Mouse (Mus musculus): ENCODE results near the gene Clcf1. TPM values are rescaled to one million over a fixed set of nuclear protein-coding genes. Genes with fewer than 3 reads are reported as not detected.

Gene Clcf1
- polyA plus RNA-seq, 1 experiment: 11.5 TPM

DNA sequence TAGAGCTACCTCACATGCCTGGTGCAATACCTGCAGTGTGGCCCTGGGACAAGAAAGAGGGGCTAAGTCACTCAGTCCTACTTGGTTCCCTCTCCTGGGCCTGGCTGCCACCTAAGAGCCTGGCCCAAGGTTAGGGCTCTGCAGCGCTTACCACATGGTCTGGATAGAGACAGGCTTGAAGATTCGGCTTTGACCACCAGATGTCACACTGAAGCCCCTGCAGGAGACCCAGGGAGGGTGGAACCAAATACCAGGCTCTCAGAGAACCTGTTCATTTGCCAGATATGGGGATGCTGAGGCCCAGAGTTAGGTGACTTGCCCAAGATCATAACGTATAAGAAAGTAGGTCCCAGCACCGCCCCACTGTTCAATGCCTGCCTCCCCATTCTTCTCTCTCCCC, 51.9 kb downstream of the Clcf1 start:
- Histone ChIP-seq H3K27me3 (ENCODE audit: control insufficient read depth, insufficient read depth, insufficient read length) (no peaks in the 10 kb centered on the region), H3K4me2 (ENCODE audit: low read depth) (no peak overlapping the region), H3ac (ENCODE audit: control insufficient read depth, insufficient read length) (no peak overlapping the region), H3K36me3 (ENCODE audit: control insufficient read depth, insufficient read depth) (no peaks in the 10 kb centered on the region), H3K4me3 (no peak overlapping the region), H3K79me2 (ENCODE audit: control insufficient read depth, insufficient read depth) (no peaks in the 10 kb centered on the region)
- TF ChIP-seq MAX (IDR thresholded peaks at IDR 0.05; ENCODE audit: low read depth): no peak
- TF ChIP-seq MYOD1 (IDR thresholded peaks at IDR 0.05; ENCODE audit: control insufficient read depth in 1 of 3, insufficient read length in 2 of 3, low read depth in 2 of 3): no peak
- TF ChIP-seq POLR2AphosphoS2 (IDR thresholded peaks at IDR 0.05; ENCODE audit: insufficient read length, low read depth): no peak
- no peak for TF ChIP-seq MYOG (IDR thresholded peaks at IDR 0.05; ENCODE audit: control insufficient read depth in 1 of 3, insufficient read depth in 1 of 3, insufficient read length in 2 of 3, low read depth in 2 of 3)
- TF ChIP-seq TCF3 (IDR thresholded peaks at IDR 0.05; ENCODE audit: insufficient read length, low read depth): no peak
- no peak for TF ChIP-seq E2F4 (IDR thresholded peaks at IDR 0.05; ENCODE audit: insufficient read depth)
- no peak for TF ChIP-seq REST (IDR thresholded peaks at IDR 0.05; ENCODE audit: insufficient read depth, insufficient read length)
- no peak for TF ChIP-seq POLR2A (IDR thresholded peaks at IDR 0.05; ENCODE audit: insufficient read length, low read depth)
- TF ChIP-seq CEBPB (IDR thresholded peaks at IDR 0.05; ENCODE audit: insufficient read depth, poor library complexity, severe bottlenecking): no peak
- no peak for TF ChIP-seq USF1 (IDR thresholded peaks at IDR 0.05; ENCODE audit: low read depth)
- TF ChIP-seq TCF12 (IDR thresholded peaks at IDR 0.05; ENCODE audit: insufficient read depth, poor library complexity, severe bottlenecking): no peak
- TF ChIP-seq SRF (IDR thresholded peaks at IDR 0.05; ENCODE audit: control insufficient read depth, insufficient read length, low read depth): no peak

DNA sequence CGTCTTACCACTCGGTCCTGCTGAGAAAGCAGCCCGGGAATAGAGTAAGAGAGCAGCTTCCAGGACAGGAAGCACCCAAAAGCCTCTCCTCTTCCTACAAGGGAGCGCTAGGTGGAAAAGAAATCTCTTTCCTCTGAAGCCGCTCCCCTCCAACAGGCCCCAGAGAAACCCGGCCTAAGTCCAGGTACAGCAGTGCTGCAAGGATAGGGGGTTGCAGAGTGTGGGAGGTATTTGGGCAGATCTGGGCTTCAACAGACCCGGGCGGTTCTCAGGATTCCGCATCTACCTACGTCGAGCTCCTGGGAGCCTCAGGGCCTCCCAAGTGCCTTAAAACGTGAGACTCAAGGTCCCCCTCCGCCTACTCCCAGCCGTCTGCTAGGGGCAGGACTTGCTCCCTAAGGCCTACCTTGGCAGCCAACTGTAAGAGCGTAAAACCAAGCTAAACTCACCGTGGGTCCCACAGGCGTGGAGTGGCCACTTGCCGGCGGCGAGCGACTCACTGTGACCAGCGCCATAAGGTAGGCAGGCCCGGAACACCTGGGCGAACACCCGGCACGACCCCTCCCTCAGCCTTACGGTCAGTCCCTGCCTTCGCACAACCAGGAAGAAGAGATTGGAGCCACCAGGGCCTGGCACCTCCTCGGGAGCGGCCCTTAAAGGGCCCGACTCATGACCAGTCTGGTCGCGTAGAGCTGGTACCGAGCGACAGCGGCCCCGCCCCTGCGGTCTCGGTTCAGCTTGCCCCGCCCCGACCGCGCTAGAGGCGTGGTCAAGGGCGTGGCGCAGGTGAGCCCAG, 54.7 kb downstream of the Clcf1 start, which contains the start of gene Ssh3:
TSS of gene Ssh3 (minus strand) at position 615 of the 796 bp plus-strand sequence.
- H3ac ChIP-seq (ENCODE audit: control insufficient read depth, insufficient read length): no peak within 1 kb of the TSS
- H3K4me3 ChIP-seq: no peak within 1 kb of the TSS
- H3K79me2 ChIP-seq (ENCODE audit: control insufficient read depth, insufficient read depth): no peaks in the 10 kb centered on the region
- H3K36me3 ChIP-seq (ENCODE audit: control insufficient read depth, insufficient read depth): no peaks in the 10 kb centered on the region
- no peak within 1 kb of the TSS for H3K4me2 ChIP-seq (ENCODE audit: low read depth)
- H3K27me3 ChIP-seq (ENCODE audit: control insufficient read depth, insufficient read depth, insufficient read length): no peaks in the 10 kb centered on the region
- TF ChIP-seq USF1 (IDR thresholded peaks at IDR 0.05; ENCODE audit: low read depth): no peak
- TF ChIP-seq MAX (IDR thresholded peaks at IDR 0.05; ENCODE audit: low read depth): no peak
- no peak for TF ChIP-seq SRF (IDR thresholded peaks at IDR 0.05; ENCODE audit: control insufficient read depth, insufficient read length, low read depth)
- TF ChIP-seq TCF3 (IDR thresholded peaks at IDR 0.05; ENCODE audit: insufficient read length, low read depth): no peak
- TF ChIP-seq MYOG (IDR thresholded peaks at IDR 0.05; ENCODE audit: control insufficient read depth in 1 of 3, insufficient read depth in 1 of 3, insufficient read length in 2 of 3, low read depth in 2 of 3): no peak
- TF ChIP-seq REST (IDR thresholded peaks at IDR 0.05; ENCODE audit: insufficient read depth, insufficient read length): no peak
- no peak for TF ChIP-seq TCF12 (IDR thresholded peaks at IDR 0.05; ENCODE audit: insufficient read depth, poor library complexity, severe bottlenecking)
- TF ChIP-seq POLR2AphosphoS2 (IDR thresholded peaks at IDR 0.05; ENCODE audit: insufficient read length, low read depth): no peak
- no peak for TF ChIP-seq POLR2A (IDR thresholded peaks at IDR 0.05; ENCODE audit: insufficient read length, low read depth)
- TF ChIP-seq MYOD1 (IDR thresholded peaks at IDR 0.05; ENCODE audit: control insufficient read depth in 1 of 3, insufficient read length in 2 of 3, low read depth in 2 of 3): no peak
- TF ChIP-seq CEBPB (IDR thresholded peaks at IDR 0.05; ENCODE audit: insufficient read depth, poor library complexity, severe bottlenecking): no peak
- TF ChIP-seq E2F4 (IDR thresholded peaks at IDR 0.05; ENCODE audit: insufficient read depth): no peak

DNA sequence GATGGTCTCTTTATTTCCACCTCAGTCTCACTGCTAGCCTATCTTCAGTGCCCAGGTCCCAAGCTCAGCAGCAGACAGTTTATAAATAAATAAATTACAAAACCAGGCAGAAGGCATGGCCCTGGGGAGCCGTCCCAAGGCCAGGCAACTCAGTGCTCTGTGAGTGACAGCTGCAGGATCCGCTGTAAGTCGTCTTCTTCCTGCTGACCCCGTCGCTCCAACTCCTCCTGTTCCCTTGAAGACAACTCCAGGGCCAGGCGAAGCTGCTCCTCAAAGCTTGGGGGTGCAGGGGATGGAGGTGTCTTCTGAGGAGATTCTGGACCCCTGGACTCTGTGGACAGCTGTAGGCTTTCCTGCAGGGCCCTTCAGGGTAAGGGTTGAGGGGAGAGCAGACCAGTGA, 56.1 kb downstream of the Clcf1 start:
- H3K4me2 ChIP-seq (ENCODE audit: low read depth): no peak overlapping the region
- H3K27me3 ChIP-seq (ENCODE audit: control insufficient read depth, insufficient read depth, insufficient read length): no peaks in the 10 kb centered on the region

DNA sequence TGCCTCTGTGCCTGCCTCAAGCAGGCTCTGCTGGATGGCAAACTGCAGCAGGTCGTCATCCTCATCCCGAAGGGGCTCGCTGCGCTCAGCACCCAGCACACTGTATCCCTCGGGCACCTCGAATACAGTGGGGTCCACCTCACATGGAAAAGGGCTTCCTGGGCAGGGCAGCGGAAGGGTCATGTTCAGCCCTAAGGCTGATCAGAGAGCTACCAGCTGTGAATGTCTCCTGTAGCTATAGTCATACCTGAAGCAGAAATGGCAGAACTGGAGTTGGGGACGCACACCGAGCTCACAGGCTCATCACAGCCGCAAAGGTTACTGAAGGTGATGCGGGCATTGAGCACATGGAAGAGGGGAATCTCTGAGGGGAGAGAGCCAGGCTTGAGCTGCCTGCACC, 56.9 kb downstream of the Clcf1 start:
- Histone ChIP-seq H3K79me2 (ENCODE audit: control insufficient read depth, insufficient read depth) (no peaks in the 10 kb centered on the region), H3K27me3 (ENCODE audit: control insufficient read depth, insufficient read depth, insufficient read length) (no peaks in the 10 kb centered on the region), H3K4me2 (ENCODE audit: low read depth) (no peak overlapping the region), H3K36me3 (ENCODE audit: control insufficient read depth, insufficient read depth) (no peaks in the 10 kb centered on the region), H3ac (ENCODE audit: control insufficient read depth, insufficient read length) (no peak overlapping the region), H3K4me3 (no peak overlapping the region)
- TF ChIP-seq POLR2AphosphoS2 (IDR thresholded peaks at IDR 0.05; ENCODE audit: insufficient read length, low read depth): no peak
- TF ChIP-seq SRF (IDR thresholded peaks at IDR 0.05; ENCODE audit: control insufficient read depth, insufficient read length, low read depth): no peak
- TF ChIP-seq REST (IDR thresholded peaks at IDR 0.05; ENCODE audit: insufficient read depth, insufficient read length): no peak
- TF ChIP-seq POLR2A (IDR thresholded peaks at IDR 0.05; ENCODE audit: insufficient read length, low read depth): no peak
- TF ChIP-seq TCF12 (IDR thresholded peaks at IDR 0.05; ENCODE audit: insufficient read depth, poor library complexity, severe bottlenecking): no peak
- TF ChIP-seq TCF3 (IDR thresholded peaks at IDR 0.05; ENCODE audit: insufficient read length, low read depth): no peak
- TF ChIP-seq MYOG (IDR thresholded peaks at IDR 0.05; ENCODE audit: control insufficient read depth in 1 of 3, insufficient read depth in 1 of 3, insufficient read length in 2 of 3, low read depth in 2 of 3): no peak
- TF ChIP-seq MYOD1 (IDR thresholded peaks at IDR 0.05; ENCODE audit: control insufficient read depth in 1 of 3, insufficient read length in 2 of 3, low read depth in 2 of 3): no peak
- no peak for TF ChIP-seq CEBPB (IDR thresholded peaks at IDR 0.05; ENCODE audit: insufficient read depth, poor library complexity, severe bottlenecking)
- TF ChIP-seq MAX (IDR thresholded peaks at IDR 0.05; ENCODE audit: low read depth): no peak
- TF ChIP-seq E2F4 (IDR thresholded peaks at IDR 0.05; ENCODE audit: insufficient read depth): no peak
- no peak for TF ChIP-seq USF1 (IDR thresholded peaks at IDR 0.05; ENCODE audit: low read depth)

More for the DNA sequence above, 56.1 kb downstream of the Clcf1 start:
- H3K79me2 ChIP-seq (ENCODE audit: control insufficient read depth, insufficient read depth): no peaks in the 10 kb centered on the region
- H3K4me3 ChIP-seq: no peak overlapping the region
- H3ac ChIP-seq (ENCODE audit: control insufficient read depth, insufficient read length): no peak overlapping the region
- H3K36me3 ChIP-seq (ENCODE audit: control insufficient read depth, insufficient read depth): no peaks in the 10 kb centered on the region
- TF ChIP-seq E2F4 (IDR thresholded peaks at IDR 0.05; ENCODE audit: insufficient read depth): no peak
- no peak for TF ChIP-seq MAX (IDR thresholded peaks at IDR 0.05; ENCODE audit: low read depth)
- no peak for TF ChIP-seq TCF12 (IDR thresholded peaks at IDR 0.05; ENCODE audit: insufficient read depth, poor library complexity, severe bottlenecking)
- TF ChIP-seq USF1 (IDR thresholded peaks at IDR 0.05; ENCODE audit: low read depth): no peak
- TF ChIP-seq MYOD1 (IDR thresholded peaks at IDR 0.05; ENCODE audit: control insufficient read depth in 1 of 3, insufficient read length in 2 of 3, low read depth in 2 of 3): no peak
- no peak for TF ChIP-seq CEBPB (IDR thresholded peaks at IDR 0.05; ENCODE audit: insufficient read depth, poor library complexity, severe bottlenecking)
- no peak for TF ChIP-seq REST (IDR thresholded peaks at IDR 0.05; ENCODE audit: insufficient read depth, insufficient read length)
- no peak for TF ChIP-seq POLR2AphosphoS2 (IDR thresholded peaks at IDR 0.05; ENCODE audit: insufficient read length, low read depth)
- TF ChIP-seq POLR2A (IDR thresholded peaks at IDR 0.05; ENCODE audit: insufficient read length, low read depth): no peak
- TF ChIP-seq MYOG (IDR thresholded peaks at IDR 0.05; ENCODE audit: control insufficient read depth in 1 of 3, insufficient read depth in 1 of 3, insufficient read length in 2 of 3, low read depth in 2 of 3): no peak

Other genes starting within 250 kb of the Clcf1 start
- 0.11 TPM for gene Aldh3b2, start 241.9 kb upstream of the Clcf1 start, polyA plus RNA-seq (2012; fragmentation: generic; extraction: Trizol)
- gene Acy3, start 227.7 kb upstream of the Clcf1 start, polyA plus RNA-seq (2012; fragmentation: generic; extraction: Trizol): 6.3 TPM
- gene Tbx10, start 221.5 kb upstream of the Clcf1 start, polyA plus RNA-seq (2012; fragmentation: generic; extraction: Trizol): 0.04 TPM
- 36.9 TPM for gene Nudt8, start 213.7 kb upstream of the Clcf1 start, polyA plus RNA-seq (2012; fragmentation: generic; extraction: Trizol)
- 0.50 TPM for gene Gm49405, start 213.6 kb upstream of the Clcf1 start, polyA plus RNA-seq (2012; fragmentation: generic; extraction: Trizol)
- gene Doc2g, start 210.9 kb upstream of the Clcf1 start, polyA plus RNA-seq (2012; fragmentation: generic; extraction: Trizol): 2.5 TPM
- gene Ndufv1, start 201.4 kb upstream of the Clcf1 start, polyA plus RNA-seq (2012; fragmentation: generic; extraction: Trizol): 405 TPM
- gene Gstp1, start 176.3 kb upstream of the Clcf1 start, polyA plus RNA-seq (2012; fragmentation: generic; extraction: Trizol): 768 TPM
- 6.7 TPM for gene Gstp2, start 168.2 kb upstream of the Clcf1 start, polyA plus RNA-seq (2012; fragmentation: generic; extraction: Trizol)
- 0.25 TPM for gene Gstp3, start 154.7 kb upstream of the Clcf1 start, polyA plus RNA-seq (2012; fragmentation: generic; extraction: Trizol)
- not detected for gene Cabp2, start 132.7 kb upstream of the Clcf1 start, polyA plus RNA-seq (2012; fragmentation: generic; extraction: Trizol)
- gene Cdk2ap2, start 117.1 kb upstream of the Clcf1 start, polyA plus RNA-seq (2012; fragmentation: generic; extraction: Trizol): 148 TPM
- 42.3 TPM for gene Pitpnm1, start 114.2 kb upstream of the Clcf1 start, polyA plus RNA-seq (2012; fragmentation: generic; extraction: Trizol)
- 250 TPM for gene Aip, start 88.4 kb upstream of the Clcf1 start, polyA plus RNA-seq (2012; fragmentation: generic; extraction: Trizol)
- not detected for gene Gpr152, start 74.5 kb upstream of the Clcf1 start, polyA plus RNA-seq (2012; fragmentation: generic; extraction: Trizol)
- gene Cabp4, start 70.2 kb upstream of the Clcf1 start, polyA plus RNA-seq (2012; fragmentation: generic; extraction: Trizol): 0.10 TPM
- gene Coro1b, start 65.6 kb upstream of the Clcf1 start, polyA plus RNA-seq (2012; fragmentation: generic; extraction: Trizol): 238 TPM
- gene Ptprcap, start 60.6 kb upstream of the Clcf1 start, polyA plus RNA-seq (2012; fragmentation: generic; extraction: Trizol): 4.9 TPM
- gene Rps6kb2, start 50.9 kb upstream of the Clcf1 start, polyA plus RNA-seq (2012; fragmentation: generic; extraction: Trizol): 42.0 TPM
- gene Carns1, start 38.8 kb upstream of the Clcf1 start, polyA plus RNA-seq (2012; fragmentation: generic; extraction: Trizol): 8.2 TPM
- gene Tbc1d10c, start 23.0 kb upstream of the Clcf1 start, polyA plus RNA-seq (2012; fragmentation: generic; extraction: Trizol): 0.67 TPM
- 702 TPM for gene Ppp1ca, start 22.2 kb upstream of the Clcf1 start, polyA plus RNA-seq (2012; fragmentation: generic; extraction: Trizol)
- gene Rad9a, start 12.6 kb upstream of the Clcf1 start, polyA plus RNA-seq (2012; fragmentation: generic; extraction: Trizol): 16.7 TPM
- not detected for gene AC109138.7, start 119 bp downstream of the Clcf1 start, polyA plus RNA-seq (2012; fragmentation: generic; extraction: Trizol)
- 166 TPM for gene Pold4, start 17.7 kb downstream of the Clcf1 start, polyA plus RNA-seq (2012; fragmentation: generic; extraction: Trizol)
- 0.17 TPM for gene Ssh3, start 54.9 kb downstream of the Clcf1 start, polyA plus RNA-seq (2012; fragmentation: generic; extraction: Trizol)
- 1.7 TPM for gene Ankrd13d, start 68.9 kb downstream of the Clcf1 start, polyA plus RNA-seq (2012; fragmentation: generic; extraction: Trizol)
- gene Grk2, start 92.0 kb downstream of the Clcf1 start, polyA plus RNA-seq (2012; fragmentation: generic; extraction: Trizol): 56.3 TPM
- 20.3 TPM for gene Kdm2a, start 184.0 kb downstream of the Clcf1 start, polyA plus RNA-seq (2012; fragmentation: generic; extraction: Trizol)
- 51.1 TPM for gene Rhod, start 225.2 kb downstream of the Clcf1 start, polyA plus RNA-seq (2012; fragmentation: generic; extraction: Trizol)

Measured in myocyte (in vitro differentiated cells).